Mouse (Mus musculus): ENCODE measurements around the gene Myg1. TPM values are rescaled to one million over a fixed set of nuclear protein-coding genes. Genes with fewer than 3 reads are reported as not detected.
"Not testable (repeated sequence)": the region's sequence is repeated elsewhere in the genome, so short reads cannot be mapped to it uniquely, and the experiment has no call there.

Myg1 gene
- polyA plus RNA-seq, 1 experiment from 2014 or later: 91.2 TPM

DNA sequence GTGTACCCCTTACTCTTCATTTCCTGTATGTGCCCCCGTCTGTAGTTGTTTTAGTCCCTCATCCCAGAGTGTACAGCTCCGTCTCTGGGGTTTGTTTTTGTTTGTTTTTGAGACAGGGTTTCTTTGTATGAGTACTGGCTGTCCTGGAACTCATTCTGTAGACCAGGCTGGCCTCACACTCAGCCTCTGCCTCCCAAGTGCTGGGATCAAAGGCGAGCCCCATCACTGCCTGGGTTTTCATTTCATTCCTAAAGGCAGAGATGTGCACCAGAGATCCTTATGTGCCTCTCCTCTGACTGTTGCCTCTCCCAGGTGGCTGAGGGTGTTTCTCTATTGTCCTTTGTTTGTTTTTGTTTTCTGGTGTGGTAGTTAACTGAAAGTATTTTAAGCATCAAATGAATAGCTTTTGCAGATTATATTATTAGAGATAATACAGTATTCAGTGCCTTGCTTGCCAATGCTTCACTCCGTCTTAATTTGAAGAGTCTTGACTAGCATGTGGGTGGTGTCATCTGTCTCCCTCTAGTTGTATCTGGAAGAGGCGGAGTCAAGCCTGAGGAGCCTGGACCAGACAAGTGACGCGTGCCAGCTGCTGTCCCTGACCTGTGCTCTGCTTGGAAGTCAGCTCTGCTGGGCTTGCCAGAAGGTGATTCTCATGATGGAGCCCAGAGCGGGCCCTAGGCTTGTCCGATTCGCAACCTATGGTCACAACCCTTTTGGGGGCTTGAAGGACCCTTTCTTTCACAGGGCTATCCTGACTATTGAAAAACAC, 21.2 kb upstream of the Myg1 start:
- 90% methylated on average over 10 of the region's 10 CpGs for WGBS
- no peaks in the 10 kb centered on the region for H3K9me3 ChIP-seq (replicated peaks; ENCODE audit: control insufficient read depth, low read length, poor library complexity, severe bottlenecking)
- H3K4me3 ChIP-seq (ENCODE audit: low read depth, low read length): no peak overlapping the region
- no peaks in the 10 kb centered on the region for H3K4me1 ChIP-seq (ENCODE audit: control insufficient read depth, insufficient read depth, low read length)
- no peak overlapping the region for H3K27ac ChIP-seq (ENCODE audit: low read length)
- no peak for ATAC-seq
- H3K27me3 ChIP-seq (ENCODE audit: control insufficient read depth, insufficient read depth, low read depth, low read length): no peaks in the 10 kb centered on the region
- H3K36me3 ChIP-seq (ENCODE audit: control insufficient read depth, insufficient read depth, low read length): peaks cover 3% of the 10 kb centered on the region; the same call in 1 of the 2 replicates
- H3K4me2 ChIP-seq (ENCODE audit: low read length): no peak overlapping the region
- H3K9ac ChIP-seq (ENCODE audit: low read depth, low read length): no peak overlapping the region

DNA sequence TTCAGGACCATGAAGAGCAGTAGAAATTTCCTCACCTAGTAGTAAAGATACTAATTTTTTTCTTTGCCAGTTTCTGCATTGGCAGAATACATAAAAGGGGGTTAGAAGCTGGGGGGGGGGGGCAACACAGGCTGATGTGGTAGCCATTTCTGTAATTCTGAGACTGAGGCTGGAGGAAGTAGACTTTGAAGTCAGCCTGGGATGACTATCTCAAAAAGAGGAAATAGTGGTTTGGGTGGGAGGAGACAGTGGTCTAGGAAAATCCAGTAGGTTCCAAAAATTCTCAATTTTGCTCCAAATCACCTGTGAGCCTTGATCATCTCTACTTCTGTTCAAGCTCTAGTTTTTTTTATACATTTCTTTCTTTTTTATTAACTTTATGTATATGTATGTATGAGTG, 20.0 kb upstream of the Myg1 start:
- no peak for ATAC-seq
- no peaks in the 10 kb centered on the region for H3K9me3 ChIP-seq (replicated peaks; ENCODE audit: control insufficient read depth, low read length, poor library complexity, severe bottlenecking)
- no peak overlapping the region for H3K9ac ChIP-seq (ENCODE audit: low read depth, low read length)
- no peak overlapping the region for H3K27ac ChIP-seq (ENCODE audit: low read length)
- no peak overlapping the region for H3K4me2 ChIP-seq (ENCODE audit: low read length)
- H3K36me3 ChIP-seq (ENCODE audit: control insufficient read depth, insufficient read depth, low read length): no peaks in the 10 kb centered on the region
- H3K4me3 ChIP-seq (ENCODE audit: low read depth, low read length): no peak overlapping the region
- no peaks in the 10 kb centered on the region for H3K4me1 ChIP-seq (ENCODE audit: control insufficient read depth, insufficient read depth, low read length)
- no peaks in the 10 kb centered on the region for H3K27me3 ChIP-seq (ENCODE audit: control insufficient read depth, insufficient read depth, low read depth, low read length)

DNA sequence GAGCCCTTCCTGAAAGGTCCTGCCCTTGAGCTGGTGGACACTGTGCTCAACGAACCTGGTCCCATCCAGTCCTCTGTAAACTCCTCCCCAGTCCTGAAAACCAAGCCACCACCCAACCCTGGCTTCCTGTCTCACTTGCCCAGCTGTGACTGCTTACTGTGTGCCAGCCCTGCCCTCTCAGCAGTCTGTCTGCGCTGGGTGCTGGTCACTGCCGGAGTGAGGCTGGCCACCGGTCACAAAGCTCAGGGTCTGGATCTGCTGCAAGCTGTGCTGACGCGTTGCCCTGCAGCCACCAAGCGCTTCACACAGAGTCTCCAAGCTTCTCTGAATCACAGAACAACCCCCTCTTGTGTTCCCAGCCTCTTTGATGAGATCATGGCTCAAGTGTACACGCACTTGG, 16.2 kb upstream of the Myg1 start:
- Histone ChIP-seq H3K9ac (ENCODE audit: low read depth, low read length) (no peak overlapping the region), H3K9me3 (replicated peaks; ENCODE audit: control insufficient read depth, low read length, poor library complexity, severe bottlenecking) (no peaks in the 10 kb centered on the region), H3K4me2 (ENCODE audit: low read length) (no peak overlapping the region), H3K4me3 (ENCODE audit: low read depth, low read length) (no peak overlapping the region), H3K27me3 (ENCODE audit: control insufficient read depth, insufficient read depth, low read depth, low read length) (no peaks in the 10 kb centered on the region), H3K36me3 (ENCODE audit: control insufficient read depth, insufficient read depth, low read length) (no peaks in the 10 kb centered on the region), H3K27ac (ENCODE audit: low read length) (no peak overlapping the region), H3K4me1 (ENCODE audit: control insufficient read depth, insufficient read depth, low read length) (no peaks in the 10 kb centered on the region)
- ATAC-seq: no peak
- 88% methylated on average over 8 of the region's 8 CpGs for WGBS

DNA sequence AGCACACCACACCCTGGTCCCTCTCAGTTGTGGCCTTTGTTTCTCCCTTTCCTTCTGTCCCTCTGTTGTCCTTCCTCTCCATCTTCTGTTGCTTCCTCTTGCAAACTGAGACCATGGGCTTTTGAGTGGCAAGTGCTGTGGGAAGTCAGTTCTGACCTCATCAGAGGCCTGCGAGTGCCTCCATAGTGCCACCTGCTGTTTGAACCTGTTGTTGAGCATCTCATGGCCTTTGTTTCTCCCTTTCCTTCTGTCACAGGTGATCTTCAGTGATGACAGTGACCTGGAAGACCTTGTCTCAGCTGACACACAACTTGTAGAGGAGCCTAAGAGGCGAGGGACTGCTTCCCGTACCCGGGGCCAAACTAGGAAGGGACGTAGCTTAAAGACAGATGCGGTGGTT, 15.2 kb upstream of the Myg1 start:
- Histone ChIP-seq H3K9ac (ENCODE audit: low read depth, low read length) (no peak overlapping the region), H3K9me3 (replicated peaks; ENCODE audit: control insufficient read depth, low read length, poor library complexity, severe bottlenecking) (no peaks in the 10 kb centered on the region), H3K4me3 (ENCODE audit: low read depth, low read length) (no peak overlapping the region), H3K27ac (ENCODE audit: low read length) (no peak overlapping the region), H3K4me2 (ENCODE audit: low read length) (no peak overlapping the region), H3K4me1 (ENCODE audit: control insufficient read depth, insufficient read depth, low read length) (no peaks in the 10 kb centered on the region), H3K36me3 (ENCODE audit: control insufficient read depth, insufficient read depth, low read length) (no peaks in the 10 kb centered on the region), H3K27me3 (ENCODE audit: control insufficient read depth, insufficient read depth, low read depth, low read length) (no peaks in the 10 kb centered on the region)
- WGBS: 85% methylated on average over 6 of the region's 6 CpGs
- ATAC-seq: no peak; the same call in 1 of the 2 replicates

DNA sequence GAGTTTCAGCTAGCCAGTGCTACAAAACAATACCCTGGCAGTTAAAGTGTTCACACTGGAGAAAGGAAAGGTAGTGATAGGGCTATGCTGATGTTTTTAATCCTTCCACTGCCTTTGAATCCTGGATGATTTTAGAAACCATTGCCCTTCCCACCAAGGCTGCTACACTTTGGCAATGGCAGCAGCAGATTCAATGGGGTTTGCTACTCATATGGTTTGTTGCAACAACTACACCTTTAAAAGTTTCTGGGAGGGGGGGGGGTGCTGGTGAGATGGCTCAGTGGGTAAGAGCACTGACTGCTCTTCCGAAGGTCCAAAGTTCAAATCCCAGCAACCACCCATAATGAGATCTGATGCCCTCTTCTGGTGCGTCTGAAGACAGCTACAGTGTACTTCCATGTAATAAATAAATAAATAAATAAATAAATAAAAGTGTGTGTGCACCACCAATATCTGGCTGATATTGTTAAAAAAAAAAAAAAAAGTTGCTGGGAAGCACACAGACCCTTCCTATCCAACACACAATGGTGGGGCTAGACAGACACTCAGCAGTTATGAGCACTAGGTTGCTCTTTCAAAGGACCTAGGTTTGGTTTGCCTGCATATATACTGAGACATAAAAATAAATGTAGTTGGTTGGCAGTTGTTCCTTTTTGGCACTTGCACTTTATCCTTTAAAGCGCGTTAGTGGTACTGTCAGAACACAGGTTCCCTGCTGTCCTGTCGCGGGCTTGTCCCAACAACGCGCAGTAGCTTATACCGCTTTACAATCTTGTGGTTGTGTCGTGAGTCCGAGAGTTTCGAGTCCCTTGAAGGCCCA, 6.6 kb upstream of the Myg1 start:
- H3K27me3 ChIP-seq (ENCODE audit: control insufficient read depth, insufficient read depth, low read depth, low read length): no peaks in the 10 kb centered on the region
- H3K4me3 ChIP-seq (ENCODE audit: low read depth, low read length): no peak overlapping the region
- H3K9ac ChIP-seq (ENCODE audit: low read depth, low read length): no peak overlapping the region
- H3K4me2 ChIP-seq (ENCODE audit: low read length): peak overlapping the region; percentile 51
- peaks cover 4% of the 10 kb centered on the region for H3K36me3 ChIP-seq (ENCODE audit: control insufficient read depth, insufficient read depth, low read length)
- H3K4me1 ChIP-seq (ENCODE audit: control insufficient read depth, insufficient read depth, low read length): peaks cover 12% of the 10 kb centered on the region
- no peaks in the 10 kb centered on the region for H3K9me3 ChIP-seq (replicated peaks; ENCODE audit: control insufficient read depth, low read length, poor library complexity, severe bottlenecking)
- ATAC-seq: no peak
- WGBS: 82% methylated on average over 12 of the region's 12 CpGs
- no peak overlapping the region for H3K27ac ChIP-seq (ENCODE audit: low read length)

DNA sequence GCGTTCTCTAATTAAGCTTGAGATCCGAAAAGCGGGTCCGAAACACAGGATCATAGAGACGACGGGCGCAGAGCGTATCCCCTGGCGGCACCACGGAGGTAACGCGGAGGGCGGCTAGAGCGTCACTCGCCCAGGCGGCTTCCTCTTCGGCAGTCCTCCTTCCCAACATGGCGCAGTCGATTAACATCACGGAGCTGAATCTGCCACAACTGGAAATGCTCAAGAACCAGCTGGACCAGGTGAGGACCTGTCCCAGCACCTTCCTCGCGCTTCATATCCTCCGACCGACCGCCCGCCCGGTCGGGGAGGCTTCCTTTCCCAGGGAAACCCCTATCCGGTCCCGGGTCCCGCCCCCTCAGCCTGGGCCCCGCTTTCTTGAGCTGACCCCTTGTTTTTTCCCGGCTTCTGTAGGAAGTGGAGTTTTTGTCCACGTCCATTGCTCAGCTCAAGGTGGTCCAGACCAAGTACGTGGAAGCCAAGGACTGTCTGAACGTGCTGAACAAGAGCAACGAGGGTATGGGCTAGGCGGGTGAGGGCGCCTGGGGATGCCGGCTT, 5.4 kb upstream of the Myg1 start, which contains the start of gene Pfdn5:
Gene Pfdn5 (plus strand): TSS at position 95 of the 555 bp plus-strand sequence.
- peak; percentile 93 for ATAC-seq
- Histone ChIP-seq H3K9ac (ENCODE audit: low read depth, low read length) (peak within 1 kb of the TSS; percentile 78), H3K4me3 (ENCODE audit: low read depth, low read length) (peak within 1 kb of the TSS; percentile 88), H3K36me3 (ENCODE audit: control insufficient read depth, insufficient read depth, low read length) (peaks cover 4% of the 10 kb centered on the region), H3K4me2 (ENCODE audit: low read length) (peak within 1 kb of the TSS; percentile 86), H3K27ac (ENCODE audit: low read length) (peak within 1 kb of the TSS; percentile 77), H3K9me3 (replicated peaks; ENCODE audit: control insufficient read depth, low read length, poor library complexity, severe bottlenecking) (no peaks in the 10 kb centered on the region), H3K27me3 (ENCODE audit: control insufficient read depth, insufficient read depth, low read depth, low read length) (no peaks in the 10 kb centered on the region), H3K4me1 (ENCODE audit: control insufficient read depth, insufficient read depth, low read length) (peaks cover 14% of the 10 kb centered on the region)
- under 1% methylated on average over 40 of the region's 40 CpGs for WGBS

DNA sequence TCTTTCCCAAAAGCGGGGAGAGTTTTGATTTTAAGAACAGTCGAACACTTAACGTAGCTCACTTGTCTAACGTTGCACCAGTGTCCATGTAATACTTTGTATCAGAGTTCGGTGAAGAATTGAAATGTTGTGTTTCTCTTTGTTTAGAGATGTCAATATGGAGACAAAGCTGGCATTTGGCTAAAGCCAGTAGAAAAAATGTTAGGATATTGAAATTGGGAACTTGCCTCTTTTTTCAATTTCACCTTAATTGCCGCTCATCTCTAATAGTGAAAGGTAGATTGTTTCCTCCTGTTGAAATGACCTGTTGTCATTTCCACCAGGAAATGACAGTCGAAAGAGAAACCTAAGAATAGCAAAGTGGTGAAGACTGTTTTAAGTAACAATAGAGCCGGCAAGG, 4.6 kb upstream of the Myg1 start:
- no peak for ATAC-seq
- H3K4me1 ChIP-seq (ENCODE audit: control insufficient read depth, insufficient read depth, low read length): peaks cover 17% of the 10 kb centered on the region
- H3K4me3 ChIP-seq (ENCODE audit: low read depth, low read length): peak overlapping the region; percentile 88
- H3K27me3 ChIP-seq (ENCODE audit: control insufficient read depth, insufficient read depth, low read depth, low read length): no peaks in the 10 kb centered on the region
- H3K9ac ChIP-seq (ENCODE audit: low read depth, low read length): peak overlapping the region; percentile 78
- 69% methylated on average over 8 of the region's 8 CpGs for whole genome bisulfite sequencing
- no peak overlapping the region; the same call in 1 of the 2 replicates for H3K27ac ChIP-seq (ENCODE audit: low read length)
- no peaks in the 10 kb centered on the region for H3K9me3 ChIP-seq (replicated peaks; ENCODE audit: control insufficient read depth, low read length, poor library complexity, severe bottlenecking)
- peak overlapping the region; percentile 86 for H3K4me2 ChIP-seq (ENCODE audit: low read length)
- H3K36me3 ChIP-seq (ENCODE audit: control insufficient read depth, insufficient read depth, low read length): peaks cover 4% of the 10 kb centered on the region

DNA sequence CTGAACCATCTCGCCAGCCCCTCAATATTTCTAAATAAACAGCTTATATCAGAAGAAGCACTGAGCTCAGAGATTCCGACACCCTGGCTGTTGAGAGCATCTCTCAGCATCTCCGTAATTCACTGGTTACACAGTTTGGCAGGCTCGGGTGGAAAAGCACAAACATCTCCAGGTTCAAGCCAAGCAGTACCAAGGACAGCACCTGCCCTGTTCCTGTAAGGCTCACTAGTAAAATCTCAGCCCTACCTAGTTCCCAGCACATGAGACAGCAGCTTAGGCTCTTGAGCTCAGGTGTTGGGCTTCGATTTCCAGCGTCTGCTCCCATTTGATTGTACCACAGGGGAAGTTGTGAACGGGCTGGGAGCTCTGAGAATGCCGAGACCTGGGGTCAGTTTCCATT, 3.7 kb downstream of the Myg1 start:
- H3K27ac ChIP-seq (ENCODE audit: low read length): no peak overlapping the region
- H3K9me3 ChIP-seq (replicated peaks; ENCODE audit: control insufficient read depth, low read length, poor library complexity, severe bottlenecking): no peaks in the 10 kb centered on the region
- H3K4me2 ChIP-seq (ENCODE audit: low read length): no peak overlapping the region
- H3K9ac ChIP-seq (ENCODE audit: low read depth, low read length): no peak overlapping the region
- no peak overlapping the region for H3K4me3 ChIP-seq (ENCODE audit: low read depth, low read length)
- peaks cover 26% of the 10 kb centered on the region for H3K36me3 ChIP-seq (ENCODE audit: control insufficient read depth, insufficient read depth, low read length)
- WGBS: 90% methylated on average over 8 of the region's 8 CpGs
- peaks cover 19% of the 10 kb centered on the region for H3K4me1 ChIP-seq (ENCODE audit: control insufficient read depth, insufficient read depth, low read length)
- ATAC-seq: no peak
- H3K27me3 ChIP-seq (ENCODE audit: control insufficient read depth, insufficient read depth, low read depth, low read length): no peaks in the 10 kb centered on the region

DNA sequence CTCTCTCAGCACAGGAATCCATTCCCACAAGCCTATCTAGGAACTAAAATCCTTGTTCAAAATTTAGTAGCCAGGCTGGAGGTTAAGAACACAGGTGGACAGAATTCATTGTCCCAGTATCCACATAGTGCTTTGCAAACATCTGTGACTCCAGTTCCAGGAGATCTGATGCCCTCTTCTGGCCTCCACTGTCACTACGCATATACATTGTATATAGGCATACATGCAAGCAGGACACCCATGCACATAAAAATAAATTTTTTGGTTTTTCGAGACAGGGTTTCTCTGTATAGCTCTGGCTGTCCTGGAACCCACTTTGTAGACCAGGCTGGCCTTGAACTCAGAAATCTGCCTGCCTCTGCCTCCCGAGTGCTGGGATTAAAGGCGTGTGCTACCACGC, 4.4 kb downstream of the Myg1 start:
- H3K4me3 ChIP-seq (ENCODE audit: low read depth, low read length); H3K9ac ChIP-seq (ENCODE audit: low read depth, low read length); H3K9me3 ChIP-seq (replicated peaks; ENCODE audit: control insufficient read depth, low read length, poor library complexity, severe bottlenecking); ATAC-seq; H3K4me2 ChIP-seq (ENCODE audit: low read length); H3K27ac ChIP-seq (ENCODE audit: low read length); H3K27me3 ChIP-seq (ENCODE audit: control insufficient read depth, insufficient read depth, low read depth, low read length): not testable (repeated sequence)
- Histone ChIP-seq H3K4me1 (ENCODE audit: control insufficient read depth, insufficient read depth, low read length) (peaks cover 19% of the 10 kb centered on the region), H3K36me3 (ENCODE audit: control insufficient read depth, insufficient read depth, low read length) (peaks cover 26% of the 10 kb centered on the region)
- 88% methylated on average over 5 of the region's 5 CpGs for WGBS

All from midbrain, embryonic 16.5 days (tissue).